ENCODE assay signal across 7 mouse cellular contexts in genomic region chr9:56797876-56798275, GRCm38 (mm10). TPM values are rescaled to one million over a fixed set of nuclear protein-coding genes. Genes with fewer than 3 reads are reported as not detected.
A peak's percentile ranks its signal among the peaks of the same experiment; 100 is the strongest.
DNase-seq lines count a peak whose midpoint lies in the region; ATAC-seq lines count a peak whose summit lies in the region.

No protein-coding gene starts in this region.

- H3K4me3 ChIP-seq in forebrain, embryonic 11.5 days (ENCODE audit: low read depth, low read length): no peak overlapping the region
- H3K4me3 ChIP-seq in neural tube, embryonic 13.5 days: no peak overlapping the region

- peaks cover 52% of the 10 kb centered on the region for H3K27me3 ChIP-seq in forebrain, embryonic 11.5 days (ENCODE audit: control insufficient read depth, insufficient read depth, low read length)
- H3K27me3 ChIP-seq in neural tube, embryonic 13.5 days: peaks cover 79% of the 10 kb centered on the region

- 8% methylated on average over 5 of the region's 5 CpGs for WGBS in forebrain, embryonic 11.5 days
- WGBS in neural tube, embryonic 13.5 days: 12% methylated on average over 5 of the region's 5 CpGs

- no peaks in the 10 kb centered on the region for H3K36me3 ChIP-seq in forebrain, embryonic 11.5 days (ENCODE audit: control insufficient read depth, insufficient read depth, low read length)
- H3K36me3 ChIP-seq in neural tube, embryonic 13.5 days: no peaks in the 10 kb centered on the region

- H3K4me1 ChIP-seq in forebrain, embryonic 11.5 days (replicated peaks; ENCODE audit: control insufficient read depth, insufficient read depth, low read length): peaks cover 7% of the 10 kb centered on the region; the same call in 1 of the 2 replicates
- H3K4me1 ChIP-seq in neural tube, embryonic 13.5 days (replicated peaks): peaks cover 33% of the 10 kb centered on the region

- H3K9me3 ChIP-seq in forebrain, embryonic 11.5 days (ENCODE audit: control insufficient read depth, low read length): no peaks in the 10 kb centered on the region
- no peaks in the 10 kb centered on the region for H3K9me3 ChIP-seq in neural tube, embryonic 13.5 days

- no peak overlapping the region for H3K9ac ChIP-seq in forebrain, embryonic 11.5 days (ENCODE audit: low read length)
- no peak overlapping the region for H3K9ac ChIP-seq in neural tube, embryonic 13.5 days

- H3K27ac ChIP-seq in forebrain, embryonic 11.5 days (ENCODE audit: low read depth, low read length): no peak overlapping the region
- H3K27ac ChIP-seq in neural tube, embryonic 13.5 days (replicated peaks): no peak overlapping the region

- ATAC-seq in forebrain, embryonic 11.5 days (replicated peaks; ENCODE audit: low FRiP score): no peak
- 0 out of 2 replicates have a peak, but pooled peaks have one; percentile 13 for ATAC-seq in neural tube, embryonic 13.5 days (ENCODE audit: low read depth)

- peak; percentile 68 for DNase-seq in Muller cell, postnatal 12 days (ENCODE audit: inconsistent ontology term)
- DNase-seq in adrenal gland, postnatal 14 days: peak; percentile 83
- DNase-seq in forebrain, embryonic 11.5 days (ENCODE audit: low spot score): peak; percentile 76
- peak; percentile 31 for DNase-seq in hindlimb bud, embryonic 11.5 days (ENCODE audit: extremely low spot score, low read depth, low spot score)
- DNase-seq in left cerebral cortex, postnatal 14 days (ENCODE audit: low spot score in 2 of 2): peak; percentile 68 to 82
- no peak for DNase-seq in T-cell, adult 2 months (ENCODE audit: low spot score)

- H3K4me2 ChIP-seq in forebrain, embryonic 11.5 days (ENCODE audit: low read depth, low read length, severe bottlenecking): no peak overlapping the region
- H3K4me2 ChIP-seq in neural tube, embryonic 13.5 days: no peak overlapping the region

- intact Hi-C loops in left cerebral cortex, postnatal 14 days (cut with DNase I): loop anchor here (1.0 to 5.0 kb wide), 4 partner anchors 61 to 162 kb away; no protein-coding TSS in a partner anchor

RNA-seq across cellular contexts. Expression of gene Lingo1, which starts 1.6 kb away (rescaled TPM):
- 1.4 and 3.0 TPM in 2 replicates for total RNA-seq in adrenal gland, postnatal 14 days (2021)
- 2.5 and 3.2 TPM in 2 replicates for polyA plus RNA-seq in forebrain, embryonic 11.5 days (2014; fragmentation: Nextera tagmentation; extraction: Ambion mirVana)
- 100 to 1,000 TPM; 490 to 503 TPM for total RNA-seq in left cerebral cortex, postnatal 14 days (2021)
- 55.7 and 59.4 TPM in 2 replicates for polyA plus RNA-seq in neural tube, embryonic 13.5 days (2015; fragmentation: Nextera tagmentation; extraction: Ambion mirVana)

Comparison
In these comparisons a context has a peak if more than half of its experiments do, and no peak if none do; other contexts are left out.
1. RNA of gene Lingo1, which starts 1.6 kb away (total RNA-seq): 490 to 503 TPM in left cerebral cortex, postnatal 14 days; 1.4 to 3.0 TPM in adrenal gland, postnatal 14 days; every median in the first group is over 100 times any median in the second.